Mouse (Mus musculus): Measurements from ENCODE around the gene Wnt5a. TPM values are rescaled to one million over a fixed set of nuclear protein-coding genes. Genes with fewer than 3 reads are reported as not detected.

The Wnt5a gene
- polyA plus RNA-seq, 1 experiment, result 112 TPM

DNA sequence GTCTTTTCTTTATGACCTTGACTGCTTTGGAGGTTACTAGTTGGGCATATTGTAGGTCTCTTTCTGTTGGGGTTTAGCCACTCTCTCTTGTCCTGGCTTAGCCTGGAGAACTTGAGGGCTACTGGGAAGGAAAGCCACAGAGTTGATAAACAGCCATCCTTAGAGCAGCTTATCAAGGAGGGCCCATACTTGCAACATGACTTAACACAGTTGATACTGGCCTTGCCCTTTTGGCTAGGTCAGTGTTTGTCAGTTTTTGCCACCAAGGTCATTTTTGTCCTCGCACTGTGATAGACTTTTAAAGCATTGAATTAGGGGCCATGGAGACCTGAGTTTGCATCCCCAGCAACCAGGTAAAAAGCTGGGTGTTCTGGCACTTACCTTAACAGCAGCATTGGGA is 23.7 kb upstream of the Wnt5a start:
- Histone ChIP-seq H3K27ac (ENCODE audit: insufficient read depth, low read length) (no peak overlapping the region), H3K4me1 (ENCODE audit: control insufficient read depth, insufficient read depth, low read length) (no peaks in the 10 kb centered on the region), H3K4me3 (ENCODE audit: insufficient read depth, low read length) (no peak overlapping the region)
- TF ChIP-seq CTCF (IDR thresholded peaks at IDR 0.05; ENCODE audit: borderline replicate concordance, insufficient read depth, low read length) (no peak), POLR2A (IDR thresholded peaks at IDR 0.05; ENCODE audit: low read depth, low read length) (no peak)

DNA sequence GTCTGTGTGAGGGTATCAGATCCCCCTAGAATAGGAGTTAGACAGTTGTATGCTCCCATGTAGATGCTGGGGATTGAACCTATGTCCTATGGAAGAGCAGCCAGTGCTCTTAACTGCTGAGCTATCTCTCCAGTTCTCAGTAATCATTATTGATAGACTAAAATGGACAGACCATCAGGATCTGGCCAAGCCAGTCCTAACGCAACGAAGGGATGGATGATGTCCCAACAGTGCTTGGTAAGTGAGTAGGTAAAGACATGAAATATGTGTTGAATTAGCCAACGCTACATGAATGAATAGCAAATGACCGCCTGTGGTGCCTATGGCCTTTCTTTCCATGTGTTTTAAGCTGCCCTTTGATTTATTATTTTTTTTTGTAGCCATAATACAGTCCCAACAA is 10.7 kb upstream of the Wnt5a start:
- Histone ChIP-seq H3K4me3 (ENCODE audit: insufficient read depth, low read length) (no peak overlapping the region), H3K4me1 (ENCODE audit: control insufficient read depth, insufficient read depth, low read length) (no peaks in the 10 kb centered on the region), H3K27ac (ENCODE audit: insufficient read depth, low read length) (no peak overlapping the region)
- TF ChIP-seq POLR2A (IDR thresholded peaks at IDR 0.05; ENCODE audit: low read depth, low read length) (no peak), CTCF (IDR thresholded peaks at IDR 0.05; ENCODE audit: borderline replicate concordance, insufficient read depth, low read length) (no peak)

DNA sequence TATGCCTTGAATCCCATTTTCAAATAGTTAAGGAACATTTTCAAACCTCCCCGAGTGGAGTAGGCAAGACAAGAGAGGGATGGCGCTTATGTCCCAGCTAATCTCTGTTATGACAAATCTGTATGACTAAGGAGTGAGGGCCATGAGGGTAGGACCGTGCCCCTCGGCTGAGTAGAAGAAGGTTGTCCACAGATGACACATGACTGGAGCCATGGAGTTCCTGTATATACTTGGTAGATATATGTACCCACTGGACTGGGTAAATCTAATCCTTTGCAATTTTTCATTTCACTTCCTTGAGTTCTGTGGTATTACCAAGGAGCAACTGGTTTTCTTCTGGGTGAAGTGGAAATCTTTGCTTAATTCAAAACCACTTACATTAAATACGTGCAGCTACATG is 10.3 kb upstream of the Wnt5a start:
- Histone ChIP-seq H3K27ac (ENCODE audit: insufficient read depth, low read length) (no peak overlapping the region), H3K4me3 (ENCODE audit: insufficient read depth, low read length) (no peak overlapping the region), H3K4me1 (ENCODE audit: control insufficient read depth, insufficient read depth, low read length) (no peaks in the 10 kb centered on the region)
- TF ChIP-seq CTCF (IDR thresholded peaks at IDR 0.05; ENCODE audit: borderline replicate concordance, insufficient read depth, low read length) (no peak), POLR2A (IDR thresholded peaks at IDR 0.05; ENCODE audit: low read depth, low read length) (no peak)

DNA sequence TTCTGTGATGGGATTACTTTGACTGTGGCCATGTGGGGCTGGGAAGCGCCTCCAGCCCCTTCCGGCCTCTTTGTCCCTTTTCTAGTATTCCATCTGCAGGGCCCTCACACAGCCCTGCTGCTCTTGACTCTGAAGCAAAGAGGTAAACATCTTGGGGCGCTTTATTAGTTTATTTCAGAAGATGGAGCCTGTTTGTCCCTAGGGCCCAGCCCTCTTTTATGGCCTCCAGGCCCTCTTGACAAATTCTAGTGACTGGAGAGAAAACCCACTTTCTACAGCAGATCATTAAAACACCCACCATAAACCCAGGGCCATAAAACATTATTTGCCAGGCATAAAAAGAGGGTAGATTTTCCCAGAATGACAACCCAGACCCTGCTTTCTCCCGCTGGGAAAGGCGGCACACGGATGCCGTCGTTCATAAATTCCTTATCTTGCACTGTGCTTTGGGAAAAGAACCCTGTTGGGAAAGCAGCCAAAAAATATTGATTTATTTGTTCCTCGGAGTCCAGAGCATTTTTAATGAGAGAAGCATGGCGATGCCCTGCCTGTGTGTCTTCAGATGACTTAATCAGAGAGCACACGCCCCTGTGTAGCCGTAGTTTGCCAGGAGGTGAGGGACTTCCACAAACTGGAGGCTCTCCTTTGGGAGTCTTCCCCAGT is 3.2 kb upstream of the Wnt5a start:
- H3K4me3 ChIP-seq (ENCODE audit: insufficient read depth, low read length), result no peak overlapping the region
- no peak overlapping the region for H3K27ac ChIP-seq (ENCODE audit: insufficient read depth, low read length)

DNA sequence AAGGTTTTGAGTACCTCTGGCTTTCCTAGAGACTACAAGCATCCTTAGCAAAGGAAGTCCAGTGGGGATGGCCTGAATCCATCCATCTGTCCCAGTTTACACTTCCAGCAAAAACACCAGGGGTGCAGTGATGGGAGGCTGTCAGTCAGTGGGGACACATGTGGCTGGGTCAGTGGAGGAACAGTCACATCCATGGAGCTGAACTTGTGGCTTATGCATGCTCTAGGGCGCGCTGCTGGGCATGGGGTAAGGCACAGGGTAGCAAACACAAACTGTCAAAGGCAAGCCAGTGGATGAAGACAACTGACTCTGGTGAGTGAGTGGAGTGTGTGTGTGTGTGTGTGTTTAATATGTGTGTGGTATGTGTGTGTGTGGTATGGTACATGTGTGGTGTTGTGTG is 1.3 kb upstream of the Wnt5a start:
- H3K4me1 ChIP-seq (ENCODE audit: control insufficient read depth, insufficient read depth, low read length), result 0 out of 2 replicates have a peak, but pooled peaks cover 3% of the 10 kb centered on the region
- H3K4me3 ChIP-seq (ENCODE audit: insufficient read depth, low read length), result no peak overlapping the region
- H3K27ac ChIP-seq (ENCODE audit: insufficient read depth, low read length), result no peak overlapping the region
- no peak for TF ChIP-seq CTCF (IDR thresholded peaks at IDR 0.05; ENCODE audit: borderline replicate concordance, insufficient read depth, low read length)
- 0 out of 2 replicates have a peak, but pooled peaks have one; percentile 13 for TF ChIP-seq POLR2A (IDR thresholded peaks at IDR 0.05; ENCODE audit: low read depth, low read length)

More for the DNA sequence above, 3.2 kb upstream of the Wnt5a start:
- 0 out of 2 replicates have a peak, but pooled peaks cover 2% of the 10 kb centered on the region for H3K4me1 ChIP-seq (ENCODE audit: control insufficient read depth, insufficient read depth, low read length)
- no peak for TF ChIP-seq CTCF (IDR thresholded peaks at IDR 0.05; ENCODE audit: borderline replicate concordance, insufficient read depth, low read length)
- TF ChIP-seq POLR2A (IDR thresholded peaks at IDR 0.05; ENCODE audit: low read depth, low read length), result no peak

DNA sequence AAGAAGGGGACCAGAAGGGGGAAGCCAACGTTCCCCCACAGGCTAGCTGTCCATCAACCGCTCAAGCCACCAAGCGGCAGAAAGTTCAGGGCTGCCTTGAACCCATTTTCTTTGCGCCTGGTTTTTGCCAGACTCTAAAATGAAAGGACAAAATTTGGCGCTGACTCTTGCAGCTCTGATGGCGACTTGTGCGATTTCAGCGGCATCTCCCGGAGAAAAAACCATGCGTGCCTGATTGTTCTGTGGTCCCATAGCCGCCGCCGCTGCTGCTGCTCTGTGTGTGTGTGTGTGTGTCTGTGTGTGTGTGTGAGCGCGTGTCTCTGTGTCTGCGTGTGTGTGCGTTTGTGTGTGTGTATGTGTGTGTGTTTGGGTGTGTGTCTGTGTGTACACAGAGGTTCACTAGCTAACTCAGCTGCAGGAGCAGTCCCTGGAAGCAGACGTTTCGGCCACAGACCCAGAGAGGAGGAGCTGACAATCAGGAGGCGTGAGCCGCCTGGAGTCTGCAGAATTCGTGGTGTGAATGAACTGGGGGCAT is 568 bp downstream of the Wnt5a start:
- peak overlapping the region; percentile 92 for H3K27ac ChIP-seq (ENCODE audit: insufficient read depth, low read length)
- 0 out of 2 replicates have a peak, but pooled peaks cover 5% of the 10 kb centered on the region for H3K4me1 ChIP-seq (ENCODE audit: control insufficient read depth, insufficient read depth, low read length)
- TF ChIP-seq CTCF (IDR thresholded peaks at IDR 0.05; ENCODE audit: borderline replicate concordance, insufficient read depth, low read length) (no peak), POLR2A (IDR thresholded peaks at IDR 0.05; ENCODE audit: low read depth, low read length) (peak; percentile 83)
- peak overlapping the region; percentile 59 for H3K4me3 ChIP-seq (ENCODE audit: insufficient read depth, low read length)

DNA sequence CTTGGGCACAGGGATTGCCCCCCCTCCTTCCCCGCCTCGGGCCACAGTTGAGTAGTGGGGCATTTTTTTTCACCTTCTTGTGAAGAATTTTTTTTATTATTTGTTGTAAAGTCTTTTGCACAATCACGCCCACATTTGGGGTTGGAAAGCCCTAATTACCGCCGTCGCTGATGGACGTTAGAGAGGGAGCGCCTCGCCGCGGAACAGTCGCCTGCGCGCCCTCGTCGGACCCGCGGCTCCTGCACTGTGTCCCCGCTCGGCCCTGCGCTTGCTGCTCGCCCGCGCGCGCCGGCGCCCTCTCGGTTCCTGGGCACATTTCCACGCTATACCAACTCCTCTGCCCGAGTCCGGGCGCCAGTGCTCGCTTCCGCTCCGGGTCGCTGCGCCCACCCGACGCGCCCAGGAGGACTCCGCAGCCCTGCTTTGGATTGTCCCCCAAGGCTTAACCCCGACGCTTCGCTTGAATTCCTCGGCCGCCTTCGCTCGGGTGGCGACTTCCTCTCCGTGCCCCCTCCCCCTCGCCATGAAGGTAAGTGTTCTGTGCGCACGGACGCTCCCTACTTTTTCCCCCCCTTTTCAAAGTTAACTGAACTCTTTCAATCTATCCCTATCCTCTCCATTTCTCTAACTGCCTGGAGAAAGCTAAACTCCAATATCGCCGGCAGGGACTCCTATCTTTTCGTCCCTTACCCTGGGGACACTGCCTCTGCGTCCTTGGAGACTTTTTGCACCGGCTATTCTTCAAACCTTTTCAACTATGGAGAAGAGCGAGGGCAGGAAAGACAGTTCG is 1.2 kb downstream of the Wnt5a start:
- Histone ChIP-seq H3K4me1 (ENCODE audit: control insufficient read depth, insufficient read depth, low read length) (0 out of 2 replicates have a peak, but pooled peaks cover 5% of the 10 kb centered on the region), H3K4me3 (ENCODE audit: insufficient read depth, low read length) (peak overlapping the region; percentile 59), H3K27ac (ENCODE audit: insufficient read depth, low read length) (peak overlapping the region; percentile 92)
- no peak for TF ChIP-seq CTCF (IDR thresholded peaks at IDR 0.05; ENCODE audit: borderline replicate concordance, insufficient read depth, low read length)
- no peak; the same call in 1 of the 2 replicates for TF ChIP-seq POLR2A (IDR thresholded peaks at IDR 0.05; ENCODE audit: low read depth, low read length)

DNA sequence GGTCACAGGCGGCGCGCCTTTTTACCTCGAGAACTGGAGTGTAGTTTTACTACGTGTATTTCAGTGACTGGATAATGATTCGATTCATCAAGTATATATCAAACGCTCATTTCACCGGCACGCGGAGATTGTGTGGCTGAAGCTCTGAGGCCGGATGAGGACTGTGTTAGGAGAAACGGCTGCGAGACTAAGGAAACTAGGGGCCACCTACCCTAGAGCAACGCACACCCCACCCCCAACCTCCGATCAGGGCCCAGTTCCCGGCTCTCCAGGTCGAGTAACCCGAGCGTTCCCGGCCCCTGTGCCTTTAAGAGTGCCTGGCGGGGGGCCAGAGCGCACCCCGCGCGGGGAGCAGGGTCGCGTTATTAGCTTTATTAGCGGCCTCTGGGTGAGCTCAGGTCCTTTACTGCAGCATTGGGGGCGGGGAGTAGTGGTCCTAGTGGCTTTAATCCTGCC is 1.9 kb downstream of the Wnt5a start:
- peak overlapping the region; percentile 59 for H3K4me3 ChIP-seq (ENCODE audit: insufficient read depth, low read length)
- 0 out of 2 replicates have a peak, but pooled peaks cover 5% of the 10 kb centered on the region for H3K4me1 ChIP-seq (ENCODE audit: control insufficient read depth, insufficient read depth, low read length)
- TF ChIP-seq CTCF (IDR thresholded peaks at IDR 0.05; ENCODE audit: borderline replicate concordance, insufficient read depth, low read length) (no peak), POLR2A (IDR thresholded peaks at IDR 0.05; ENCODE audit: low read depth, low read length) (peak; percentile 59)
- H3K27ac ChIP-seq (ENCODE audit: insufficient read depth, low read length), result peak overlapping the region; percentile 92

DNA sequence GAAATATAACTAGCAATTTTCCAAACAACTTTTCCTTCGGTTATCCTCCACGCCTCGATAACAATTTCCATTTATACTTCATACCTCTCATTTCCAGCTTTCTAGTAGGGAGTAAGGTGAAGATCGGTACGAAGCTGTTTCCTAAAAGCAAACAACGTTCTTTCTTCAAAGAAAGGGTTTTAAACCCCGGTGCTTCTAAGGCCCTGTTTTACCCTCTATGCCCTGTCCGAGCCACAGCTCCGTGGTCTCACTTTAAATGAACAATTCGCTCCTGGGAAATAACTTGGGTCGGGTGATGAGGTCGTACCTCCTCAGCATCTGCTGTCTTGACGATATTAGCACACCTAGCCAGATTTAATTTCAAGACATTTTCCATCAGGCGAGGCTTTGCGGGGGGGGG is 2.5 kb downstream of the Wnt5a start:
- Histone ChIP-seq H3K4me1 (ENCODE audit: control insufficient read depth, insufficient read depth, low read length) (0 out of 2 replicates have a peak, but pooled peaks cover 5% of the 10 kb centered on the region), H3K4me3 (ENCODE audit: insufficient read depth, low read length) (peak overlapping the region; percentile 59), H3K27ac (ENCODE audit: insufficient read depth, low read length) (peak overlapping the region; percentile 92)
- peak; percentile 43; the same call in 1 of the 2 replicates for TF ChIP-seq POLR2A (IDR thresholded peaks at IDR 0.05; ENCODE audit: low read depth, low read length)
- TF ChIP-seq CTCF (IDR thresholded peaks at IDR 0.05; ENCODE audit: borderline replicate concordance, insufficient read depth, low read length), result no peak

Data from embryonic fibroblast, embryonic 13.5 days (primary cell).